Comparison of ENCODE assay signal across 11 mouse cellular contexts in genomic region chr13:9504118-9504856, GRCm38 (mm10).
DNase-seq lines count a peak whose midpoint lies in the region; ATAC-seq and TF ChIP-seq lines count a peak whose summit lies in the region.
"Had no signal": no experiment of that assay in that cellular context is flagged by ENCODE, and none has a peak within 500 bp of the region (broad histone marks: within the 10 kb centered on the region; RNA-seq: fewer than 3 reads in every experiment).

No protein-coding gene starts in this region.

- H3K4me3 ChIP-seq in heart, embryonic 16.5 days (ENCODE audit: low read length) = peak overlapping the region; percentile 29
- no peak overlapping the region for H3K4me3 ChIP-seq in liver, embryonic 12.5 days
- H3K4me3 ChIP-seq: liver, embryonic 13.5 days; midbrain, embryonic 12.5 days had no signal

- H3K36me3 ChIP-seq in heart, embryonic 16.5 days (ENCODE audit: control insufficient read depth, insufficient read depth) = no peaks in the 10 kb centered on the region
- no peaks in the 10 kb centered on the region for H3K36me3 ChIP-seq in liver, embryonic 12.5 days
- H3K36me3 ChIP-seq: liver, embryonic 13.5 days; midbrain, embryonic 12.5 days had no signal

- peak; percentile 77; the same call in 1 of the 2 replicates for ATAC-seq in heart, embryonic 16.5 days (replicated peaks; ENCODE audit: extremely low read depth, insufficient read depth, low FRiP score)
- ATAC-seq in liver, embryonic 12.5 days = no peak

- H3K27ac ChIP-seq in heart, embryonic 16.5 days (ENCODE audit: low read length) = peak overlapping the region; percentile 87
- no peak overlapping the region for H3K27ac ChIP-seq in liver, embryonic 12.5 days
- H3K27ac ChIP-seq: hindbrain, embryonic 14.5 days; liver, embryonic 13.5 days; midbrain, embryonic 12.5 days had no signal

- H3K4me2 ChIP-seq in heart, embryonic 16.5 days (ENCODE audit: low read depth, low read length) = peak overlapping the region; percentile 57
- H3K4me2 ChIP-seq in liver, embryonic 12.5 days = no peak overlapping the region
- H3K4me2 ChIP-seq: hindbrain, embryonic 14.5 days; liver, embryonic 13.5 days; midbrain, embryonic 12.5 days had no signal

- DNase-seq in adrenal gland, postnatal 10 days = peak; percentile 12
- DNase-seq in adrenal gland, adult (ENCODE audit: inconsistent age in 2 of 2, low spot score in 1 of 2) = no peak
- peak; percentile 43 for DNase-seq in kidney, adult 9 months
- DNase-seq in kidney, adult 11 months = no peak
- peak; percentile 18 for DNase-seq in brain, embryonic 14.5 days (ENCODE audit: low read depth)
- no peak for DNase-seq in B cell, adult 2 months
- DNase-seq: liver, embryonic 13.5 days had no signal

- no peak for TF ChIP-seq POLR2A in brain, embryonic 14.5 days (IDR thresholded peaks at IDR 0.05; ENCODE audit: borderline replicate concordance, extremely low read depth, insufficient read depth, insufficient read length, poor library complexity, severe bottlenecking)

- H3K9me3 ChIP-seq in heart, embryonic 16.5 days (replicated peaks; ENCODE audit: control insufficient read depth, low read length) = no peaks in the 10 kb centered on the region
- H3K9me3 ChIP-seq in liver, embryonic 12.5 days (replicated peaks) = no peaks in the 10 kb centered on the region
- H3K9me3 ChIP-seq: liver, embryonic 13.5 days; midbrain, embryonic 12.5 days had no signal

- WGBS in heart, embryonic 16.5 days = 22% methylated on average over 6 of the region's 6 CpGs
- WGBS in liver, embryonic 12.5 days (ENCODE audit: insufficient replicate concordance) = 41% methylated on average over 6 of the region's 6 CpGs

- no peak overlapping the region for H3K9ac ChIP-seq in heart, embryonic 16.5 days (ENCODE audit: low read length)
- H3K9ac ChIP-seq in liver, embryonic 12.5 days = no peak overlapping the region
- H3K9ac ChIP-seq: hindbrain, embryonic 14.5 days; liver, embryonic 13.5 days; midbrain, embryonic 12.5 days had no signal

- peaks cover 9% of the 10 kb centered on the region for H3K4me1 ChIP-seq in heart, embryonic 16.5 days (ENCODE audit: control insufficient read depth, insufficient read depth, low read length)
- no peaks in the 10 kb centered on the region for H3K4me1 ChIP-seq in liver, embryonic 12.5 days
- H3K4me1 ChIP-seq: liver, embryonic 13.5 days; midbrain, embryonic 12.5 days had no signal

- no peaks in the 10 kb centered on the region for H3K27me3 ChIP-seq in heart, embryonic 16.5 days (ENCODE audit: control insufficient read depth, insufficient read depth, low read length)
- no peaks in the 10 kb centered on the region for H3K27me3 ChIP-seq in liver, embryonic 12.5 days (replicated peaks)
- H3K27me3 ChIP-seq: liver, embryonic 13.5 days; midbrain, embryonic 12.5 days had no signal

- no peak for TF ChIP-seq CTCF in brain, embryonic 14.5 days (IDR thresholded peaks at IDR 0.05; ENCODE audit: borderline replicate concordance, extremely low read depth, insufficient read depth, insufficient read length)

Comparison
In these comparisons a context has a peak if more than half of its experiments do, and no peak if none do; other contexts are left out.
1. DNase-seq: peak in adrenal gland, postnatal 10 days (single experiment), kidney, adult 9 months (single experiment) and brain, embryonic 14.5 days (single experiment); none in adrenal gland, adult (0 of 2), kidney, adult 11 months (single experiment) and B cell, adult 2 months (0 of 2).